Comparison of ENCODE assay signal across 25 mouse cellular contexts in the genomic region with DNA sequence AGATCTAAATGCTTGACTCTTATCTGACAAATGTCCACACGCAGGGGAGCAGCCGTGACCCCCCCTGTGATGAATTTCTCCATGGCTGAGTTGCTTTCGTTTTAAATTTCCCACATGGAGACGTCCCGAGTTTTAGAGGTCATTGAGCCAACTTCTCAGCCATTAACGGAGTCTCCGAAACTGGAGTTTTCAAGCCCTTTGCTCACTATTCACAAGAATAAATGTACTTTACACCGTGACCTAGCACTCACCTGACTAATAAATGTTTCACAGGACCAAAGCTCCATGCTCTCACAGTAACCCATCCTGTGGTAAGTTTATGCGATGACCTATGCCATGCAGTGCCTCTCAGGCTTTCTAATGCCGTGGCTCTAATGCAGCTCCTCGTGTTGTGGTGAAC. TPM values are rescaled to one million over a fixed set of nuclear protein-coding genes. Genes with fewer than 3 reads are reported as not detected.
DNase-seq lines count a peak whose midpoint lies in the region; ATAC-seq and TF ChIP-seq lines count a peak whose summit lies in the region.
"Had no signal": no experiment of that assay in that cellular context is flagged by ENCODE, and none has a peak within 500 bp of the region (broad histone marks: within the 10 kb centered on the region; RNA-seq: fewer than 3 reads in every experiment).

No protein-coding gene starts in this region.

- peak overlapping the region in 1 of 2 experiments; percentile 6; a peak in 1 of 4 replicates for H3K4me3 ChIP-seq in heart, embryonic 14.5 days (ENCODE audit: control insufficient read depth in 1 of 2, insufficient read depth in 1 of 2, low read depth in 1 of 2, low read length in 2 of 2)
- no peak overlapping the region for H3K4me3 ChIP-seq in kidney, adult 2 months (ENCODE audit: insufficient read depth, low read depth, low read length)
- H3K4me3 ChIP-seq in kidney, embryonic 14.5 days (ENCODE audit: low read length), result no peak overlapping the region
- H3K4me3 ChIP-seq in myocyte, result no peak overlapping the region
- no peak overlapping the region for H3K4me3 ChIP-seq in midbrain, postnatal 0 days (ENCODE audit: low read depth, low read length)
- H3K4me3 ChIP-seq: forebrain, embryonic 13.5 days; hindbrain, embryonic 15.5 days; limb, embryonic 12.5 days; liver, embryonic 12.5 days had no signal

- no peaks in the 10 kb centered on the region for H3K36me3 ChIP-seq in heart, embryonic 14.5 days (ENCODE audit: control insufficient read depth, insufficient read depth, low read length)
- H3K36me3 ChIP-seq in kidney, adult 2 months (ENCODE audit: control insufficient read depth, insufficient read depth, low read length), result no peaks in the 10 kb centered on the region
- H3K36me3 ChIP-seq in kidney, embryonic 14.5 days (ENCODE audit: control insufficient read depth, insufficient read depth, low read length), result no peaks in the 10 kb centered on the region
- H3K36me3 ChIP-seq in myocyte (ENCODE audit: control insufficient read depth, insufficient read depth), result no peaks in the 10 kb centered on the region
- H3K36me3 ChIP-seq in midbrain, postnatal 0 days (ENCODE audit: insufficient read depth, low read length), result no peaks in the 10 kb centered on the region
- H3K36me3 ChIP-seq: hindbrain, embryonic 15.5 days; limb, embryonic 12.5 days; liver, embryonic 12.5 days had no signal

- peak overlapping the region; percentile 27; the same call in 1 of the 2 replicates for H3K9ac ChIP-seq in heart, embryonic 14.5 days (ENCODE audit: low read length)
- no peak overlapping the region for H3K9ac ChIP-seq in kidney, embryonic 14.5 days (ENCODE audit: low read depth, low read length)
- no peak overlapping the region for H3K9ac ChIP-seq in midbrain, postnatal 0 days (replicated peaks; ENCODE audit: low read length, poor library complexity, severe bottlenecking)
- H3K9ac ChIP-seq: forebrain, embryonic 13.5 days; hindbrain, embryonic 15.5 days; limb, embryonic 12.5 days; liver, embryonic 12.5 days had no signal

- no peak for TF ChIP-seq CTCF in kidney, adult 2 months (conservative IDR thresholded peaks at IDR 0.05; ENCODE audit: insufficient read depth, insufficient read length, low read depth, low read length)
- TF ChIP-seq CTCF in midbrain, postnatal 0 days (IDR thresholded peaks at IDR 0.05), result no peak

- H3K27me3 ChIP-seq in heart, embryonic 14.5 days (ENCODE audit: control insufficient read depth, insufficient read depth, low read length), result no peaks in the 10 kb centered on the region
- H3K27me3 ChIP-seq in kidney, adult 2 months (replicated peaks; ENCODE audit: control insufficient read depth, insufficient read depth, low read length), result no peaks in the 10 kb centered on the region
- no peaks in the 10 kb centered on the region for H3K27me3 ChIP-seq in kidney, embryonic 14.5 days (ENCODE audit: control insufficient read depth, insufficient read depth, low read length)
- no peaks in the 10 kb centered on the region for H3K27me3 ChIP-seq in myocyte (ENCODE audit: control insufficient read depth, insufficient read depth, insufficient read length)
- H3K27me3 ChIP-seq in midbrain, postnatal 0 days (ENCODE audit: insufficient read depth, low read length), result no peaks in the 10 kb centered on the region
- H3K27me3 ChIP-seq: CH12.LX; forebrain, embryonic 13.5 days; hindbrain, embryonic 15.5 days; limb, embryonic 12.5 days; liver, embryonic 12.5 days; Patski had no signal

- no peaks in the 10 kb centered on the region for H3K9me3 ChIP-seq in heart, embryonic 14.5 days (ENCODE audit: control insufficient read depth, low read length)
- H3K9me3 ChIP-seq in kidney, embryonic 14.5 days (ENCODE audit: control insufficient read depth, low read length), result no peaks in the 10 kb centered on the region
- H3K9me3 ChIP-seq in midbrain, postnatal 0 days (ENCODE audit: low read length), result no peaks in the 10 kb centered on the region
- H3K9me3 ChIP-seq: forebrain, embryonic 13.5 days; G1E; hindbrain, embryonic 15.5 days; limb, embryonic 12.5 days; liver, embryonic 12.5 days had no signal

- peaks cover 33 to 36% of the 10 kb centered on the region in 2 experiments for H3K4me1 ChIP-seq in heart, embryonic 14.5 days (ENCODE audit: control insufficient read depth in 2 of 2, insufficient read depth in 2 of 2, low read length in 2 of 2)
- peaks cover 20% of the 10 kb centered on the region for H3K4me1 ChIP-seq in kidney, adult 2 months (ENCODE audit: control insufficient read depth, insufficient read depth, low read length)
- H3K4me1 ChIP-seq in kidney, embryonic 14.5 days (ENCODE audit: control insufficient read depth, insufficient read depth, low read length), result peaks cover 36% of the 10 kb centered on the region
- H3K4me1 ChIP-seq in midbrain, postnatal 0 days (ENCODE audit: insufficient read depth, low read length), result peaks cover 9% of the 10 kb centered on the region; the same call in 1 of the 2 replicates

- no peak for TF ChIP-seq POLR2A in kidney, adult 2 months (IDR thresholded peaks at IDR 0.05; ENCODE audit: low read depth, low read length)
- TF ChIP-seq POLR2A in myocyte (IDR thresholded peaks at IDR 0.05; ENCODE audit: insufficient read length, low read depth), result no peak

- 41% methylated on average over 11 of the region's 11 CpGs for WGBS in heart, embryonic 14.5 days
- 39% methylated on average over 11 of the region's 11 CpGs for whole genome bisulfite sequencing in kidney, adult 2 months
- WGBS in kidney, embryonic 14.5 days, result 57% methylated on average over 11 of the region's 11 CpGs
- WGBS in midbrain, postnatal 0 days, result 83% methylated on average over 11 of the region's 11 CpGs

- H3K79me2 ChIP-seq in myocyte (ENCODE audit: control insufficient read depth, insufficient read depth), result no peaks in the 10 kb centered on the region

- no peak for DNase-seq in heart, adult 11 months
- DNase-seq in kidney, adult 2 months, result peak; percentile 91
- DNase-seq in kidney, adult 9 months, result peak; percentile 92
- DNase-seq in midbrain, postnatal 0 days (ENCODE audit: low spot score), result no peak
- DNase-seq: adrenal gland, adult 2 months; B cell, adult 2 months; cerebellum, adult 8-10 months; cerebellum, postnatal 36 days; gastrocnemius, postnatal 36 days; lung, adult 2 months; lung, postnatal 14 days; thymus, adult 18-20 months; thymus, postnatal 4 days had no signal

- H3ac ChIP-seq in myocyte (ENCODE audit: control insufficient read depth, insufficient read length), result no peak overlapping the region

- ATAC-seq in heart, embryonic 14.5 days (ENCODE audit: insufficient number of reproducible peaks, insufficient read depth, low FRiP score, low read depth), result no peak
- no peak for ATAC-seq in kidney, embryonic 14.5 days (ENCODE audit: low FRiP score, low TSS enrichment)
- ATAC-seq in midbrain, postnatal 0 days (ENCODE audit: low FRiP score), result no peak
- ATAC-seq: forebrain, embryonic 13.5 days; liver, embryonic 12.5 days; Patski had no signal

- peak overlapping the region; percentile 54 for H3K4me2 ChIP-seq in heart, embryonic 14.5 days (ENCODE audit: low read length)
- H3K4me2 ChIP-seq in kidney, embryonic 14.5 days (replicated peaks; ENCODE audit: low read depth, low read length), result no peak overlapping the region
- H3K4me2 ChIP-seq in myocyte (ENCODE audit: low read depth), result peak overlapping the region; percentile 43
- H3K4me2 ChIP-seq in midbrain, postnatal 0 days (ENCODE audit: low read depth, low read length, poor library complexity, severe bottlenecking), result no peak overlapping the region
- H3K4me2 ChIP-seq: forebrain, embryonic 13.5 days; hindbrain, embryonic 15.5 days; limb, embryonic 12.5 days; liver, embryonic 12.5 days; midbrain, embryonic 11.5 days had no signal

- H3K27ac ChIP-seq in heart, embryonic 14.5 days (replicated peaks in 1 of 2; ENCODE audit: control insufficient read depth in 1 of 2, insufficient read depth in 1 of 2, low read depth in 2 of 2, low read length in 2 of 2), result peak overlapping the region in 1 of 2 experiments; percentile 9; a peak in 1 of 4 replicates
- peak overlapping the region; percentile 34 for H3K27ac ChIP-seq in kidney, adult 2 months (ENCODE audit: insufficient read depth, low read depth, low read length)
- no peak overlapping the region for H3K27ac ChIP-seq in kidney, embryonic 14.5 days (ENCODE audit: low read depth, low read length)
- no peak overlapping the region for H3K27ac ChIP-seq in midbrain, postnatal 0 days (ENCODE audit: low read depth, low read length)
- H3K27ac ChIP-seq: forebrain, embryonic 13.5 days; hindbrain, embryonic 15.5 days; limb, embryonic 12.5 days; liver, embryonic 12.5 days had no signal

TF ChIP-seq in myocyte, 11 proteins besides CTCF, POLR2A, EP300 and RAD21 (continues in another document):
- no peak for TF ChIP-seq MAX (IDR thresholded peaks at IDR 0.05; ENCODE audit: low read depth)
- no peak for TF ChIP-seq POLR2AphosphoS2 (IDR thresholded peaks at IDR 0.05; ENCODE audit: insufficient read length, low read depth)
- no peak for TF ChIP-seq CEBPB (IDR thresholded peaks at IDR 0.05; ENCODE audit: insufficient read depth, poor library complexity, severe bottlenecking)
- no peak for TF ChIP-seq TCF3 (IDR thresholded peaks at IDR 0.05; ENCODE audit: insufficient read length, low read depth)
- TF ChIP-seq REST (IDR thresholded peaks at IDR 0.05; ENCODE audit: insufficient read depth, insufficient read length), result no peak
- TF ChIP-seq TCF12 (IDR thresholded peaks at IDR 0.05; ENCODE audit: insufficient read depth, poor library complexity, severe bottlenecking), result no peak
- TF ChIP-seq E2F4 (IDR thresholded peaks at IDR 0.05; ENCODE audit: insufficient read depth), result no peak
- no peak for TF ChIP-seq SRF (IDR thresholded peaks at IDR 0.05; ENCODE audit: control insufficient read depth, insufficient read length, low read depth)
- no peak for TF ChIP-seq USF1 (IDR thresholded peaks at IDR 0.05; ENCODE audit: low read depth)
- no peak for TF ChIP-seq MYOG (IDR thresholded peaks at IDR 0.05; ENCODE audit: control insufficient read depth in 1 of 3, insufficient read depth in 1 of 3, insufficient read length in 2 of 3, low read depth in 2 of 3)

RNA-seq across cellular contexts. Expression of gene Pyroxd2, which starts 2.4 kb away (rescaled TPM):
- 4.4 and 4.7 TPM in 2 replicates for polyA plus RNA-seq in heart, embryonic 14.5 days (2014; fragmentation: Nextera tagmentation; extraction: Ambion mirVana)
- polyA plus RNA-seq in kidney, adult 2 months (2012; rRNA removed), result 68.9 and 74.1 TPM in 2 replicates
- 2.4 and 3.0 TPM in 2 replicates for polyA plus RNA-seq in kidney, embryonic 14.5 days (2014; fragmentation: Nextera tagmentation; extraction: Ambion mirVana)
- 0.37 TPM for polyA plus RNA-seq in myocyte (2012; fragmentation: generic; extraction: Trizol)
- 3.0 and 4.0 TPM in 2 replicates for total RNA-seq in midbrain, postnatal 0 days (2014; rRNA removed)
- 2.5 and 2.9 TPM in 2 replicates for polyA plus RNA-seq in midbrain, postnatal 0 days (2015; fragmentation: Nextera tagmentation; extraction: Ambion mirVana)
- total RNA-seq: CH12.LX; hematopoietic stem cell, adult 5-6 weeks had no signal

RNA-seq across cellular contexts. Expression of gene Hps1, which starts 29.6 kb away (rescaled TPM):
- polyA plus RNA-seq in heart, embryonic 14.5 days (2014; fragmentation: Nextera tagmentation; extraction: Ambion mirVana), result 4.9 and 5.6 TPM in 2 replicates
- polyA plus RNA-seq in kidney, adult 2 months (2012; rRNA removed), result 20.1 and 23.6 TPM in 2 replicates
- polyA plus RNA-seq in kidney, embryonic 14.5 days (2014; fragmentation: Nextera tagmentation; extraction: Ambion mirVana), result 10.0 and 12.1 TPM in 2 replicates
- 9.5 TPM for polyA plus RNA-seq in myocyte (2012; fragmentation: generic; extraction: Trizol)
- 11.0 and 19.7 TPM in 2 replicates for total RNA-seq in midbrain, postnatal 0 days (2014; rRNA removed)
- 11.5 and 11.7 TPM in 2 replicates for polyA plus RNA-seq in midbrain, postnatal 0 days (2015; fragmentation: Nextera tagmentation; extraction: Ambion mirVana)

Comparison
In these comparisons a context has a peak if more than half of its experiments do, and no peak if none do; other contexts are left out.
1. RNA of gene Pyroxd2, which starts 2.4 kb away (polyA plus RNA-seq): 68.9 to 74.1 TPM in kidney, adult 2 months; 4.4 to 4.7 TPM in heart, embryonic 14.5 days, 2.4 to 3.0 TPM in kidney, embryonic 14.5 days, 2.5 to 2.9 TPM in midbrain, postnatal 0 days and 0.37 TPM in myocyte (single experiment); every median in the first group is over 10 times any median in the second.
2. H3K4me2 ChIP-seq: peak in heart, embryonic 14.5 days (single experiment) and myocyte (single experiment); none in kidney, embryonic 14.5 days (single experiment) and midbrain, postnatal 0 days (single experiment).
3. DNase-seq: peak in kidney, adult 2 months (single experiment) and kidney, adult 9 months (single experiment); none in heart, adult 11 months (single experiment) and midbrain, postnatal 0 days (single experiment).